Mouse (Mus musculus) right cerebral cortex, postnatal 25 days (tissue): ENCODE measurements at regions not wholly inside any gene's neighbourhood (a gene's known extent, or its start where the extent isn't known, plus 50 kb on each side); places are given as distances from the start of the nearest gene placed in this dataset.

Source experiments
- DNase-seq: peaks from one replicate; pipeline ENCODE4 v3.0.0; 2022

DNA sequence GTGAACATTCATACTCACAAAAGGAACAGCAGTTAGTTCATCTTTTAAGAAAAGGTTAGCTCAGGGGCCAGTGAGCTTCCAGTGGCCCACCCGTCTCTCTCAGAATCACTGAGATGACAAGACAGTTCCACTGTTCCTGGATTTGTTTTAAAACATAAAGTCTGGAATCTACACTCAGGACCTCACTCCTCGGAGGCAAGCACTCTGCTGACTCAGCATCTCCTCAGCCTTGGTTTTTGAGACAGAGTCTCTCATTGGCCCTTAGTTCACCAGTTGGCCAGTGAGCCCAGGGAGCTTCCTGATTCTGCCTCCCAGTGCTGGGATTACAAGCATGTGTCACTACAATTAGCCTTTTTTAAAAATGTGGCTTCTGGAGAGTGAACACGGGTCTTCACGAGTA, 88.9 kb upstream of the Pgrmc2 start:
- no peak for DNase-seq

DNA sequence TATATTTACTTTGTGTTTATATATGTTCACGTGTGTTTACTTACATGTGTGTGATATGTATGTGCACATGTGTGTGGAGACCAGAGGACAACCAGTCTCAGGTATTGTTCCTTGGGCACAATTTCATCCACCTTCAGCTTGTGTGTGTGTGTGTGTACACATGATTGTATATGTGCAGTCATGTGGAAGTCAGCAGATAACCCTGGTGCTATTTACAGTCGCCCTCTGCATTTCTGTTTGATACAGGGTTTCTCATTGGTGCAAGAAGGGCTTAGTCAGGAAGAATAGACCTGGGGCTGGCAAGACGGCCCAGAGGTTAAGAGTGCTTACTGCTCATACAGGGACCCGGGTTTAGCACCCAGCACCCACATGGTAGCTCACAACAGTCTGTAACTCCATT, 88.5 kb upstream of the Pgrmc2 start:
- DNase-seq, result no peak

DNA sequence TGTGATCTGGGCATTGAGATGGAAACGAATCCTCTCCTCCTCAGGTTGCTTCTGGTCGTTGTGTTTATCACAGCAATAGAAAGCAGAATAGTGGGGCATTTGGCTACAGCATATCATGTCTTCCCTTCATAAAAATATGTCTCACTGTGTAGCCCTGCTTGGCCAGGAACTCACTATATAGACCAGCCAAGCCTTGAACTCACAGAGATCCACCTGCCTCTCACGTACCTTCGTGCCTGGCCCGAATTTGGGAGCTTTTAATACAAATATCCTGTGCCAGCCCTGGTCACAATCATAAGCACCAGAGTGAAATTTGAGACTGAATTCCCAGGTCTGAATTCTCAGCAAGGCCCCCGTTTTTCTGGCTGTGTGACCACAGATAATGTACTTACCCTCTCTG, 87.7 kb upstream of the Pgrmc2 start:
- no peak for DNase-seq

DNA sequence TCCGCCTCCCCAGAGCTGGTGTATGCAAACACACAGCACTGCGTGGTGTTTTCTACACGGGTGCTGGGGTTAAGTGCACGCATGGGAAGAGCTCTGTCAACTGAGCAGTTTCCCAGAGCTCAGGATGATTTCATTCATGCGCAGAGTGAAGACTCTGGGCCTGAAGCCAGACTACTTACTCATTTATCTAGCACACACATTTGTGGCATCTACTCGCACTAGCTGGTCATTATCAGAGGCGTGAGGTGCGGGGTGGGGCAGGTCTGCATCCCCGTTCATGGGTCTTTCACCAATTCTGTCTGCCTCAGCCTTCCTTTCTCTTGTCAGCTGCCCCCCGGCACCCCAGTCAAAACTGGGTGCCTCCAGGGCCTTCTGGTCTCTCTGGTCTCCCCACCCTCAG, 86.6 kb upstream of the Pgrmc2 start:
- DNase-seq, result peak; percentile 16

DNA sequence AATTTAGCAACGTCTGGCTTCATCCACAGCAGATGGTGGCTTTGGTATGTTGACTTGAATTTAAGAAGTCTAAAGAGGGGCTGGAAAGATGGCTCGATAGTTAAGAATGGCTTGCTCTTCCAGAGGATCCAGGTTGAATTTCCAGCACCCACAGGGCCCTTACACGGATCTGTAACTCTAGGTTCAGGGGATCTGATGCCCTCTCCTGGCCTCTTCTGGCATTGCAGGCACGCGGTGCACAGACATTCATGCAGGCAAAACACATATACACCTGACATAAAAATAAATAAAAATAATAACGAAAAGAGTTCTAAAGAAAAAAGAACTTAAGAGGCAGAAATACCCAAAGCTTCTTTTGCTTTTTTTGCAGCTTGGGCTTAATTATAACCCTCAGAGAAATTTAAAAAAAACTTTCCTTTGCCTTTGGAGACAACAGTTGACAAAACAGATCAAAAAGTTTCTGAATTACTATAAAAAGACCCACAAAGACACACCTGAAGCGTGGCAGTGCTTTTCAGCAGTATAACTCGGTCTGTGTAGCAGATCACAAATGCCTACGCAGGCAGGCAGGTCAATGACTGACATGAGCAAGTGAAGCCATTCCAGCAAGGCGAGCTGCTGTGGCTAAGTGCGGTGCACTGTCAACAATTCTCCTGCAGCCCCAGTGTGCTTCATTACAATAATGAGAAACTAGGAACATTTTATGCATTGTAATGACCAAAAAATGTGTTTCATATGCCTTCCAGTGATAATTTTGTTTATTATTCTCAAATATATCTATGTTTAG, 85.5 kb upstream of the Pgrmc2 start:
- no peak for DNase-seq

DNA sequence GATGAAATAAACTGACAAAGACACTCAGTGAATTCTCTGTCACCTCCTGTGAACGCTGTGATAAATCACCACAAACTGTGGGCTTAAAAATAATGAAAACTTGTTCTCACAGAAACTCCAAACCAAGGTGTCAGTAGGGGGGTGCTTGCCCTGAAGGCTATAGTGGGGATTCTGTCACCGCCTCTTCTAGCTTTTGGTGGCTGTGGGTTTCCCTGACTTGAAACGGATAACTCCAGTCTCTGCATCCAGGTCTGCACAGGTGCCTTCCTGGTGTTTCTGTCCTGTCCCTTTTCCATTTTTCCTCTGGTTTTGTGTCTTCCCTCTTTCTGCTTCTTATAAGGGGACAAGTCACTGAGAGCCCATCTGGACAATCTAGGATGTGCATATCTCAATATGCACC, 84.6 kb upstream of the Pgrmc2 start:
- DNase-seq, result no peak

DNA sequence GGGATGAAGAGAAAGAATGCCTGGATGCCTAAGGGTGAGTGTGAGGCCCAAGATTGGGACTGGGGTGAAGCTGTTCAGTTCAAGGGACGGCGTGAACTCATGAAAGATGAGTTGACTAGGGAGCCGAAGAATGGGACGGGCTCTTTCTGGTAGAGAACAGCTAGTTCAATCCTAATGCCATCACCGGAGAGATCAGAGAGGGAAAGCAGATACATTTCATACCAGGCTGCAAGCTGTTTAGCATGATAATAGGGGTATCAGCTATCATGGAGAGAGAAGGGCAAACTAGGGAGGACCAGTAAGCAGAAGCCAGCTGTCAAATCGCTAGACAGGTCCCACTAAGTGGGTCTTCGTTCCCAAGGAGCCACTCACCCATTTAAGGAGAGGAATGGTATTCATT, 81.9 kb upstream of the Pgrmc2 start:
- DNase-seq, result no peak

DNA sequence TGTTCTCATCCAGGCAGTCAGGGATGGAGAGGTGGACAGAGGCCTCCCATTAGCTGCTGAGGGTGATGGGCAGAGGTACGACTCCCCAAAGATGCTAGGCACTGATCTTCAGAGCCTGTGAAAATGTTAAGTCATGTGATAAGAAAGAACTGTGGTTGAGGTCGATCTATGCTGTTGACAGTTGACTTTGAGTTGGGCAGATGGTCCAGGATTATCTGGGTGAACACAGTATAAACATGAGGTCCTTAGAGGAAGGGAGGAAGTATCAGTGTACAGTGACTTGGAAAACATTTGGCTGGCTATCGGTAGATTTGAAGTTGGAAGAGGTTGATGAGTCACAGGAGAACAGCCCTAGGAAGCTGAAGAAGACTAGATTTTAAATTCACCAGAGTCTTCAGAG, 80.9 kb upstream of the Pgrmc2 start:
- no peak for DNase-seq

DNA sequence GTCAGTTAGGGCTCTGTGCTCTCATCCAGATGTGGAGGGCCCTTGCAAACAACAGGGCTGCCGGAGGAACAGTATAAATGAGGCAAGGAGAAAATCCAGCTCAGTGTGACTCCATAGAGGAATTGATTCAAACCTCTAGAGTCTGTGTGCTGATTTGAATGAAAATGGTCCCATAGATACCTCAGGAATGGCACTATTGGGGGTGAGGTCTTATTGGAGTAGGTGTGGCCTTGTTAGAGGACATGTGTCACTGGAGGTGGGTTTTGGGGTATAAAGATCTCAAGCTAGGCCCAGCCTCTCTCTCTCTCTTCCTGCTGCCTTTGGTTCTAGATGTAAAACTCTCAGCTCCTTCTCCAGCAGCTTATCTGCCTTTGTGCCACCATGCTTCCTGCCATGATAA, 79.7 kb upstream of the Pgrmc2 start:
- DNase-seq, result no peak

DNA sequence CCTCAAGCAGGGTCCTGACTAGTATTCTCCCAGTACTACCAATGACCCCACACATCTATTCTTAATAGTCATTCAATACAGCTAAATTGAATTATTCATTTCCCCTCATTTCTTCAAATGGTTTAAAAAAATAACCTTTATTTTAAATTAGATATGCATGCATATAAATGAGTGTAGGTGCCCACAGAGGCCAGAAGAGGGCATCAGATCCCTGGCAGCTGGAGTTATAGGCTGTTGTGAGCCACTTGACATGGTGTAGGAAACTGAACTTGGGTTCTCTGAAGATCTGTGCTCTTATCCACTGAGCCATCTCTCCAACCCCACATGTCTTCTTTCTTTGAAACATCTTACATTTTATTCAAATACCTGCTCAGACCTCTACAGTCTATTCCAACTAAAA, 77.8 kb upstream of the Pgrmc2 start:
- no peak for DNase-seq

DNA sequence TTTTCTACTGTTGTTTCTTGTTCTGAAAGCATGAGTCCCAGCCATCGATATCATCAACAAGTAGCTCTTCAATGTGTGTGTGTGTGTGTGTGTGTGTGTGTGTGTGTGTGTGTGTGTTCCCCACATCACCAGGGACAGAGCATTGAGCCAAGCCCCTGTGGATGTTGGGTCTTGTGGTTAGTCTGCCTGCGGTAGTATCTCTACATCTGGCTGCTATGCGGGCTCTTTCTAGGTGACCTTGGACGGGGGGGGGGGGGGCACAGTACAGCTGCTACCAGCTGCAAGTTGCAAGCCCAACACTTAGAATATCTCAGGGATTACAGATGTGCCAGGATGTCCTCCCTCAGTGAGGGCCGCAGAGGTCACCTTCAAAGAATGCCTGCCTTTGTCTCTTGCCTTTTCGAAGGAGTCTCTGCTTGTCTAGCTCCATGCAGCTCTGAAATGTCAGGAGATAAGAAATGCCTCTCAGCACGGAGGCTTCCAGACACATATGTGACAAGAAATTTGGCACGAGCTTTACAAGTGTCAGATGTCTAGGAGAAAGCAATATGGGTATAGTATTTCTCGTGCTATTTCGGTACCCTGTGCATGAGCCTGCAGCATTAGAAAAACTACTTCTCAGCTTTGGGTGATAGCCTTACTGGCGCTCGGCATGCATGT, 75.6 kb upstream of the Pgrmc2 start:
- DNase-seq, result no peak

DNA sequence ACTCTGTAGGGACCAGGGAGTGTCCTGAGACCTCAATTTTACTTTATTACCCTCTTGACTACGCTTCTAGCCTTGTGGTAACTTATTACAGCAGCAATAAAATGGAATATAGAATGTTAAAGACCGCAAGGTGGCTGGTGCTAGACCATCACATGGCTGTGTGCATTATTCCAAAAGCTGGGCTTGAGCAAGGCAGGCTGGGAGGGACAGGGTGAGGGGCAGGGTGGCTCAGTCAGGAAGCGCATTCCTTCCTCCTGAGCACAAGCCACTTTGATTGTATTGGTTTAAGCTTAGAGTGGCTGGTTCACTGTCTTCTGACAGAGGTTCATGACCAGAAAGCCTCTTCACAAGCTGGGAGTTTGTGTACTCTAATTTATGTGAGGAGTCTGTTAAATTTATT, 74.6 kb upstream of the Pgrmc2 start:
- DNase-seq, result no peak

DNA sequence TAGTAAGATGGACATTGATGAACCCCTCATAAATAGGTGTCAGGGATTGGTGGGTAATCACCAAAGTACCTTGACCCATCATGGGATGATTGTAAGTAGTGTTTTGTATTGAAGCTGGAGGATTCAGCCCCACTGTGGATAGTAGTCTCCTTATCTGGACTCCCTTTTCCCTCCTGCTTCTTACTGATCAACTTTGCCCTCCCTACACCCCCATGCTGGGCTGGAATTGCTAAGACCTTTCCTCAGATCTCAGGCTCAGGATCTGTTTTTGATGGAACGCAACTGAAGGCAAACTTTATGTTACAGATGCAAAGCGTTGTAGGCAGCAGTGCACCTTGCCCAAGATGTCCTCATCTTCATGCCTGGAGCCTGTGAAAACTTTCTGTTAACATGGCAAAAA, 73.7 kb upstream of the Pgrmc2 start:
- no peak for DNase-seq

DNA sequence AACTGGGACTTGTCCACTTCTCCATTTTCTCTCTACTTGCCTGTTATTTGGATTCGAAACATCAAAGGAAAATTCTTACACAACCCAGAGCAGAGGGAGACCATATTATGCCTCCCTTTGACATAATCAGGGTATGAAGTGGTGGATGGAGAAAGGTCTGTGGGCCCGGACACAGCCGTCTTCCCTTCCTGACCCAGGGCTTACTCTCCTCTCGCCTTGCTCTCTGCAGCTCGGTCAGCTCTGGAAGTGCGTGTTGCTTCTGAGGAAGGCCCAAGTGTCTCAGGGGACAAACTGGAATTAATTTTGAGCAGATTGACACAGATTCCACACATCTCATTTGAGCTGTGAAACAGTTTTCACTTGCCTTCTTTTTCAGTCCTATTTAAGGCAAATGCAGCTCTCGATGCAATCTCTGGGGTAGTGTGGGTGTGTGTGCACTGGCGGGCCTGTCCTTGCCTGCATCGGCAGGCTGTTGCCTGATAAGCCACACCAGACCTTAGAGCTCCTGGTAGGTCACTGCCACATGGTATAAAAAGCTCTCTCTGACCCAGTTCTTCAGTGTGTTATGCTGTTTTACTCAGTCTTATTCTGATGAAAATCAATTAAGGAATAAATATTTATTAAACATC, 72.4 kb upstream of the Pgrmc2 start:
- DNase-seq, result peak; percentile 15

DNA sequence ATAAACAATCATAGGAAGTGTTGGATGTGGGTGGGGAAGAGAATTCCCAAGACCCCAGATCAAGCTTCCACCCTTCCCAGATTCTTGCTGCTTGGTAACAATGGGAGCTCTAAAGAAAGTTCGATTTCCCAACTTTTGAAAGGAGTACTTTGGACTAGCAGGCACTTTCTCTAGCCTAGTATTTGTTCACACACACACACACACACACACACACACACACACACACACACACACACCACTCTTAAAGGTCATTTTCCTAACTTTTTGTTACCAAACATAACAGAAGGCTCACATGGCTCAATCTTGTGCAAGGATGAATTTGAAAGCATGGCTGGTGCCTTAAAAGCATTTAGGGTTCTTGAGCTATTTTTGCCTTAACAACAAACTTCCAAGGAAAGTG, 71.6 kb upstream of the Pgrmc2 start:
- no peak for DNase-seq

DNA sequence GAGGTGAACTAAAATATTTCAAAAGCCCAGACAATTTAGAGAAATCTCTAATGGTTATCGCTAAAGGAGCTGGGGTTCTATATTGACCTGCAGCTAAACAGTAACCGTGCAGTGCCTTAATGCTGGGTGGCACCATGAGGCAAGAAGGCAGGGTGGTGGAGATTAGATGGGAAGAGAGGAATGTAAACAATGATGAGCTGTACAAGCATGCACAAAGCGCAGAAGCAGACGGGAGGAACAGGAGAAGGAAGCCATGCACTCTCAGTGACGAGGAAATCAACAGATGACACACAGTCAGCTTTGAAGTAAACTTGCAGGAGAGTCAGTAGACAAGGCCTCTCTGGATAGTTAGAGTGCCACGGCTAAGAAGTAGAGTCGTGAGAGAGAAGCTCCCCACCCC, 69.1 kb upstream of the Pgrmc2 start:
- DNase-seq, result no peak

DNA sequence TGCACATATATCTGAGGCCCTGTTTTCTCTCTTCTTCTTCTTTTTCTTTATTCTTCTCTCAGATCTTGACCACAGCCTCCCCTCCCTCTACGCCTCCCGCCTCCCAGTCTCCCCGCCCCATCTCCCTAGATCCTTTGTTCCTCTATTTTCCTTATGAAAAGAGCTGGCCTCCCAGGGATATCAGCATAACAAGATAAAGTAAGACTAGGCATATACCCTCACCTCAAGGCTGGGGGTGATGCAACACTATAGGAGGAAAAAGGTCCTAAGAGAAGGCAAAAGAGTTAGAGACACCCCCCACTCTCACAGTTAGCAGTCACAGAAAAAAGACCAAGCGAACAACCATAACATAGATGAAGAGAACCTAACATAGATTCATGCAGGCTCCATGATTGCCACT, 57.5 kb upstream of the Pgrmc2 start:
- DNase-seq, result no peak

DNA sequence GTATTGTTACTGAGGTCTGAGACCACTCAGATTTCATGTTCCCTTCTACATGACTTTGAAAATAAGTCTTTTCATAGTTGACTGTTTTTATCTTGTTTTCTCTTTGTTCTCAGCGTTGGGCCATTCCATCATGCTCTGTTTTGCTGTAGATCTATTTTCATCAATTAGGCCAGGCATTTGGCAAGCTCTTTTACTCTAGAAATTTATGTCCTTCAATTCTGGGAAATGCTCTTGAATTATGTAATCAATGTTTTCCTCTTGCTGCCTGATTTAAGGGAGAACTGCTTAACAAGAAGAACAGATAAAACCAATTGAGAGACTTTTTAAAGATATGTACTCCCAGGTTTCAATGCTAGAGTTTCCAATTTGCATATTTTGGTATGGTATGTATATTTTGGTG, 55.1 kb upstream of the Pgrmc2 start:
- no peak for DNase-seq

DNA sequence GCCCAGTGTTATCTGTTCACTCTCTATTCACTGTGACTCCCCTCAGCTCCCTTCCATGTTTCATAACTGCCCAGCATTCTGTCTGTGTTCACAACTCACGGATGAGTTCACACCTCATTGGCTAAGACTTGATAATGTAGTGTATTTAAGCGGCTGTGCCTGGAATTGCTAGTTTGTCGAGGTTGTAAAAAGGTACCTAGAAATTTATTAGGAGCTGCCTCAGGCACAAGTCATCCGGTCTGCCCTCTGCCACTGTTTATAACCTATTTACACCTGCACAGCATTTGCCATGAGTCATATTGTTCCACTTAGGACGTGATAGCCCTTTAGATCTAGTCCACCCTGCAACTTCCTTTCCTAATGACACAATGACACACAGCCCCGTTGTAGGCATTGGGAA, 50.0 kb upstream of the Pgrmc2 start:
- no peak for DNase-seq
